Mouse (Mus musculus): ENCODE measurements around the gene Pwp2. TPM values are rescaled to one million over a fixed set of nuclear protein-coding genes. Genes with fewer than 3 reads are reported as not detected.

The Pwp2 gene
- polyA plus RNA-seq, 1 experiment from 2014 or later: 18.4 TPM

DNA sequence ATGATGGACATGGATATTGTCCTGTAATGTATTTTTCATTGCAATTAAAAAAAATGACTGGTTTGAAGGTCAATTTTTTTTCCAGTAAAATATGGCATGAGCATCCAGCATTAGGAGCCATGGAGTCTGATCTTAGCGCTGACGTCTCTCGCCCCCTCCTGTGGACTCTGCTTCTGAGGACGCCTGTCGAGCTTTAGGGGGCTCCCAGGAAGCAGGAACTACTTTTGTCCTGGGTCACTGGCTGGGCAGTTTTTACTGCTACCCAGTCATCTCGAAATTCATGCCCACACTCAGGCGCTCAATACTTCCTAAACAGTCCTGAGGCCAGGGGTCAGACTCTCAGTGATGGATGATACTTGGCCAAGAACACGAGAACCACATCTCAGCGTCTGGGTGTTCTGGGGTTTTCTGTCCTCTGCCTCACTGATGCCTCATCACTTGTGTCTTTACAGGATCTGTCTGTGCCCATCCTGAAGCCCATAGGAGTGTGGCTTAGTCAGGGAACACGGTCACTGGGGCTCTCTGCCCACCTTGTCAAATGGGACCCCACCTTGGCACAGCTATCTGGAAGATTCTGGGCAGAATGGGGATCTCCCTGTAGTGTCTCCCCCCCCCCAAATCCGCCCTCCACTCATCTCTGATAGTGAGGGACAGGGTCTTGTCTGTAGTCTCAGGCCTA is 45.2 kb downstream of the Pwp2 start:
- Histone ChIP-seq H3K9ac (no peak overlapping the region), H3K4me3 (replicated peaks) (no peak overlapping the region), H3K9me3 (replicated peaks) (no peaks in the 10 kb centered on the region), H3K4me1 (peaks cover 23% of the 10 kb centered on the region), H3K27ac (replicated peaks) (peak overlapping the region; percentile 86), H3K4me2 (replicated peaks) (no peak overlapping the region), H3K27me3 (no peaks in the 10 kb centered on the region), H3K36me3 (no peaks in the 10 kb centered on the region)
- 78% methylated on average over 11 of the region's 11 CpGs for WGBS
- no peak for ATAC-seq (ENCODE audit: insufficient number of reproducible peaks, low FRiP score, low TSS enrichment, low read depth)

- peak overlapping the region; percentile 22 for H3K4me2 ChIP-seq (replicated peaks)
- WGBS: 16% methylated on average over 14 of the region's 14 CpGs
- no peaks in the 10 kb centered on the region for H3K36me3 ChIP-seq
These were observed 46.0 kb downstream of the Pwp2 start for GRCm38 (mm10) chr10:78138812-78139523.

GRCm38 (mm10) chr10:78137191-78137590 is 47.8 kb downstream of the Pwp2 start:
- H3K4me3 ChIP-seq (replicated peaks): no peak overlapping the region
- H3K4me1 ChIP-seq: peaks cover 28% of the 10 kb centered on the region
- no peaks in the 10 kb centered on the region for H3K9me3 ChIP-seq (replicated peaks)
- WGBS: 85% methylated on average over 3 of the region's 3 CpGs
- H3K36me3 ChIP-seq: no peaks in the 10 kb centered on the region
- no peak overlapping the region for H3K4me2 ChIP-seq (replicated peaks)
- H3K27me3 ChIP-seq: no peaks in the 10 kb centered on the region
- no peak overlapping the region for H3K27ac ChIP-seq (replicated peaks)
- ATAC-seq (ENCODE audit: insufficient number of reproducible peaks, low FRiP score, low TSS enrichment, low read depth): no peak
- no peak overlapping the region for H3K9ac ChIP-seq

More at GRCm38 (mm10) chr10:78138812-78139523, 46.0 kb downstream of the Pwp2 start:
- H3K27me3 ChIP-seq: no peaks in the 10 kb centered on the region
- peak; percentile 78 for ATAC-seq (ENCODE audit: insufficient number of reproducible peaks, low FRiP score, low TSS enrichment, low read depth)
- H3K4me1 ChIP-seq: peaks cover 28% of the 10 kb centered on the region
- no peaks in the 10 kb centered on the region for H3K9me3 ChIP-seq (replicated peaks)
- no peak overlapping the region for H3K9ac ChIP-seq
- peak overlapping the region; percentile 86 for H3K27ac ChIP-seq (replicated peaks)
- H3K4me3 ChIP-seq (replicated peaks): no peak overlapping the region

GRCm38 (mm10) chr10:78135947-78136346 is 49.0 kb downstream of the Pwp2 start:
- ATAC-seq (ENCODE audit: insufficient number of reproducible peaks, low FRiP score, low TSS enrichment, low read depth): no peak
- 75% methylated on average over 5 of the region's 5 CpGs for WGBS

GRCm38 (mm10) chr10:78134975-78135798 is 49.8 kb downstream of the Pwp2 start:
- H3K9me3 ChIP-seq (replicated peaks): no peaks in the 10 kb centered on the region
- peak; percentile 11; the same call in 1 of the 2 replicates for ATAC-seq (ENCODE audit: insufficient number of reproducible peaks, low FRiP score, low TSS enrichment, low read depth)
- no peaks in the 10 kb centered on the region for H3K36me3 ChIP-seq
- H3K4me3 ChIP-seq (replicated peaks): no peak overlapping the region
- peaks cover 29% of the 10 kb centered on the region for H3K4me1 ChIP-seq
- no peak overlapping the region for H3K9ac ChIP-seq
- 9% methylated on average over 14 of the region's 14 CpGs for WGBS
- peak overlapping the region; percentile 28 for H3K4me2 ChIP-seq (replicated peaks)
- no peak overlapping the region for H3K27ac ChIP-seq (replicated peaks)
- no peaks in the 10 kb centered on the region for H3K27me3 ChIP-seq

More at GRCm38 (mm10) chr10:78135947-78136346, 49.0 kb downstream of the Pwp2 start:
- no peak overlapping the region for H3K27ac ChIP-seq (replicated peaks)
- H3K27me3 ChIP-seq: no peaks in the 10 kb centered on the region
- H3K9me3 ChIP-seq (replicated peaks): no peaks in the 10 kb centered on the region
- no peak overlapping the region for H3K9ac ChIP-seq
- H3K4me3 ChIP-seq (replicated peaks): no peak overlapping the region
- H3K36me3 ChIP-seq: no peaks in the 10 kb centered on the region
- H3K4me1 ChIP-seq: peaks cover 28% of the 10 kb centered on the region
- H3K4me2 ChIP-seq (replicated peaks): no peak overlapping the region

- H3K4me1 ChIP-seq: peaks cover 34% of the 10 kb centered on the region
- H3K27ac ChIP-seq (replicated peaks): no peak overlapping the region
These were observed 50.5 kb downstream of the Pwp2 start for GRCm38 (mm10) chr10:78134400-78134799.

DNA sequence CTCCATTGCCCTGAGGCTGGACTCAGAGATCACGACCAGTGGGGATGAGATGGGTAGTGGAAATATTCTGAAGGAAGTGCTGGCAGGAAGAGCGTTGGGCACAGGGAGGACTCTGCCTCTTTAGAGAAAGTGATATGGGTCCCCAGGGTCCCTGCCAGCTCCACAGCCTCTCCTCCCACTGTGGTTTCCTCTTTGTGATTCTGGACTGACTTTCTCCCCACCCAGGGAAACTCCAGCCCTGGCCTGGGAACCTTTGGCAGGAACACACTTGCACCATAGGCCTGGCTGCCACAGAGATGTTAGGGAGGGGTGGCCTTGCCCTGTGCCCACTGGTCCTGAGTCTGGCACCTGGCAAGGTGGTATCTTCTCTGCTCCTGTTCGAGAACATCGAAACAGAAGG is 55.0 kb downstream of the Pwp2 start:
- ATAC-seq (ENCODE audit: insufficient number of reproducible peaks, low FRiP score, low TSS enrichment, low read depth): peak; percentile 44
- Histone ChIP-seq H3K4me2 (replicated peaks) (no peak overlapping the region), H3K4me3 (replicated peaks) (no peak overlapping the region), H3K4me1 (peaks cover 29% of the 10 kb centered on the region), H3K9me3 (replicated peaks) (no peaks in the 10 kb centered on the region), H3K27me3 (no peaks in the 10 kb centered on the region), H3K9ac (no peak overlapping the region), H3K27ac (replicated peaks) (no peak overlapping the region), H3K36me3 (no peaks in the 10 kb centered on the region)
- 61% methylated on average over 4 of the region's 4 CpGs for WGBS

More at GRCm38 (mm10) chr10:78134400-78134799, 50.5 kb downstream of the Pwp2 start:
- no peak overlapping the region for H3K9ac ChIP-seq
- 62% methylated on average over 4 of the region's 4 CpGs for WGBS
- H3K36me3 ChIP-seq: no peaks in the 10 kb centered on the region
- no peak overlapping the region for H3K4me3 ChIP-seq (replicated peaks)
- no peaks in the 10 kb centered on the region for H3K27me3 ChIP-seq
- no peak overlapping the region for H3K4me2 ChIP-seq (replicated peaks)
- no peak for ATAC-seq (ENCODE audit: insufficient number of reproducible peaks, low FRiP score, low TSS enrichment, low read depth)
- H3K9me3 ChIP-seq (replicated peaks): no peaks in the 10 kb centered on the region

- no peaks in the 10 kb centered on the region for H3K9me3 ChIP-seq (replicated peaks)
- H3K4me2 ChIP-seq (replicated peaks): no peak overlapping the region
- WGBS: 47% methylated on average over 11 of the region's 11 CpGs
- no peak for ATAC-seq (ENCODE audit: insufficient number of reproducible peaks, low FRiP score, low TSS enrichment, low read depth)
- H3K27me3 ChIP-seq: no peaks in the 10 kb centered on the region
- H3K9ac ChIP-seq: no peak overlapping the region
- H3K4me3 ChIP-seq (replicated peaks): no peak overlapping the region
- H3K36me3 ChIP-seq: no peaks in the 10 kb centered on the region
- no peak overlapping the region for H3K27ac ChIP-seq (replicated peaks)
- peaks cover 24% of the 10 kb centered on the region for H3K4me1 ChIP-seq
These were observed 55.5 kb downstream of the Pwp2 start for GRCm38 (mm10) chr10:78129423-78129822.

GRCm38 (mm10) chr10:78128647-78129046 is 56.3 kb downstream of the Pwp2 start:
- no peaks in the 10 kb centered on the region for H3K9me3 ChIP-seq (replicated peaks)
- H3K36me3 ChIP-seq: no peaks in the 10 kb centered on the region
- H3K27me3 ChIP-seq: no peaks in the 10 kb centered on the region
- no peak for ATAC-seq (ENCODE audit: insufficient number of reproducible peaks, low FRiP score, low TSS enrichment, low read depth)
- 63% methylated on average over 2 of the region's 2 CpGs for WGBS
- H3K27ac ChIP-seq (replicated peaks): no peak overlapping the region
- H3K4me3 ChIP-seq (replicated peaks): no peak overlapping the region
- H3K4me2 ChIP-seq (replicated peaks): no peak overlapping the region
- no peak overlapping the region for H3K9ac ChIP-seq
- peaks cover 24% of the 10 kb centered on the region for H3K4me1 ChIP-seq

- H3K36me3 ChIP-seq: no peaks in the 10 kb centered on the region
- no peak for ATAC-seq (ENCODE audit: insufficient number of reproducible peaks, low FRiP score, low TSS enrichment, low read depth)
- H3K4me2 ChIP-seq (replicated peaks): no peak overlapping the region
- H3K4me1 ChIP-seq: peaks cover 24% of the 10 kb centered on the region
- H3K27me3 ChIP-seq: no peaks in the 10 kb centered on the region
- H3K9me3 ChIP-seq (replicated peaks): no peaks in the 10 kb centered on the region
- no peak overlapping the region for H3K27ac ChIP-seq (replicated peaks)
- H3K4me3 ChIP-seq (replicated peaks): no peak overlapping the region
- no peak overlapping the region for H3K9ac ChIP-seq
- WGBS: 6% methylated on average over 1 of the region's 1 CpGs
These were observed 57.0 kb downstream of the Pwp2 start for GRCm38 (mm10) chr10:78127931-78128330.
